Mouse (Mus musculus): Measurements from ENCODE around the gene H2al2c.
"Not testable (repeated sequence)": the region's sequence is repeated elsewhere in the genome, so short reads cannot be mapped to it uniquely, and the experiment has no call there.

Gene H2al2c

GRCm38 (mm10) chrY:2598799-2599198, at the start of gene H2al2c:
H2al2c (plus strand) TSS chrY:2599099.
- not testable (repeated sequence) for DNase-seq (ENCODE audit: low spot score in 2 of 2)
